Mouse (Mus musculus): Measurements from ENCODE around the gene Bmp3.

- TF ChIP-seq POLR2A (IDR thresholded peaks at IDR 0.05; ENCODE audit: borderline replicate concordance, control insufficient read depth, low read depth, low read length) (no peak), CTCF (IDR thresholded peaks at IDR 0.05; ENCODE audit: control insufficient read depth, insufficient read depth, low read length) (no peak)
Observed at GRCm38 (mm10) chr5:98804761-98805160, 49.5 kb upstream of the Bmp3 start.

Measured in bone marrow, adult 2 months (tissue).